Mouse (Mus musculus) forebrain, embryonic 14.5 days (tissue): ENCODE results near the gene Card19. TPM values are rescaled to one million over a fixed set of nuclear protein-coding genes. Genes with fewer than 3 reads are reported as not detected.

Experiments
- ATAC-seq: fragments of 200-750 bp; cut with Nextera tagmentation; 2 replicates; pipeline ENCODE4 v1.8.0; 2017; ENCODE audit warnings: mild to moderate bottlenecking, moderate library complexity
- DNase-seq: peaks from one replicate; pipeline ENCODE4 v3.0.0-alpha.2; 2015; ENCODE audit warnings: low spot score
- H3K27ac ChIP-seq: fragments of 300-500 bp; sonication (generic); 2 replicates; pipeline ENCODE4 v1.5.1; 2014; ENCODE audit warnings: low read depth, mild to moderate bottlenecking, control low read depth, low read length, moderate library complexity
- H3K27me3 ChIP-seq: fragments of 300-500 bp; sonication (generic); replicated peaks from 2 replicates; pipeline ENCODE4 v1.6.1; 2014; ENCODE audit warnings: low read length, control low read depth, mixed read lengths; ENCODE audit not compliant: control insufficient read depth, insufficient read depth
- H3K36me3 ChIP-seq: fragments of 300-500 bp; sonication (generic); 2 replicates; pipeline ENCODE4 v1.6.1; 2014; ENCODE audit warnings: low read length, control low read depth; ENCODE audit not compliant: control insufficient read depth, insufficient read depth
- H3K4me1 ChIP-seq: fragments of 300-500 bp; sonication (generic); 2 replicates; pipeline ENCODE4 v1.6.1; 2014; ENCODE audit warnings: antibody characterized with exemption, low read length, control low read depth; ENCODE audit not compliant: control insufficient read depth, insufficient read depth
- H3K4me2 ChIP-seq: fragments of 300-500 bp; sonication (generic); 2 replicates; pipeline ENCODE4 v1.6.1; 2014; ENCODE audit warnings: mild to moderate bottlenecking, control low read depth, low read length
- H3K4me3 ChIP-seq: fragments of 300-500 bp; sonication (generic); 2 replicates; pipeline ENCODE4 v1.5.1; 2014; ENCODE audit warnings: low read depth, low read length, control low read depth
- H3K9ac ChIP-seq: fragments of 300-500 bp; sonication (generic); 2 replicates; pipeline ENCODE4 v1.6.1; 2014; ENCODE audit warnings: mild to moderate bottlenecking, low read length, control low read depth, moderate library complexity
- H3K9me3 ChIP-seq: fragments of 300-500 bp; sonication (generic); replicated peaks from 2 replicates; pipeline ENCODE4 v1.6.1; 2016; ENCODE audit warnings: low read length, control low read depth, mixed read lengths; ENCODE audit not compliant: control insufficient read depth
- WGBS: fragments of 180-500 bp; shearing (Covaris S2); extraction: QIAGEN DNeasy Blood & Tissue Kit; methylation state at CpG from one replicate; pipeline ENCODE4 v1.1.7; 2014; 5-methylcytosine and 5-hydroxymethylcytosine counted together
- polyA plus RNA-seq: library from polyadenylated mRNA; unstranded; fragments of >200 nt; fragmentation: Nextera tagmentation; extraction: Ambion mirVana; gene quantifications from 2 replicates; pipeline ENCODE4 v1.2.1, GENCODE M21; 2014

The Card19 gene
- polyA plus RNA-seq, 1 experiment from 2014 or later = 23.8 TPM

DNA sequence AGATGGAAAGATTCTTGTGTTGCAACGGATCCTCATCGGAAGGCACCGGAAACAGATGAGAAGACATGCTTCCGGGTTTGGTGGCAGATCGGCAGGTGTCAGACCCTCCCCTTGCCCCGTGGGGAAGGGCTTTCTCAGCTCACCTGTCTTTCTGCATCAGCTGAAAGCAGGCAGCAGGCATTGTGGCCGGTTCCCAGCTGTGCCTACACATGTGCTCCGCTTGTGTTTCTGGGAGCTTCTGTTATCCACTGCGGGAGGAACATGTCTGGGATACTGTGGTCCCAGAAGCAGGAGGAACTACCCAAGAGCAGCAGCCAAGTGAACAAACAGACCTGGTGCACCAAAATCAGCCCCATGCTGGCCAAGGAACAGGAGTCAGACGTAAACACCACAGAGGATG lies 40.3 kb downstream of the Card19 start:
- H3K9ac ChIP-seq = no peak overlapping the region
- H3K4me3 ChIP-seq = no peak overlapping the region
- no peaks in the 10 kb centered on the region for H3K36me3 ChIP-seq
- no peaks in the 10 kb centered on the region for H3K9me3 ChIP-seq
- no peak overlapping the region for H3K4me2 ChIP-seq
- ATAC-seq = no peak
- no peak for DNase-seq
- peaks cover 9% of the 10 kb centered on the region; the same call in 1 of the 2 replicates for H3K4me1 ChIP-seq
- no peak overlapping the region for H3K27ac ChIP-seq
- H3K27me3 ChIP-seq = no peaks in the 10 kb centered on the region
- WGBS = 84% methylated on average over 10 of the region's 10 CpGs

GRCm38 (mm10) chr13:49172971-49173596 lies 42.8 kb downstream of the Card19 start:
- ATAC-seq = peak; percentile 65
- Histone ChIP-seq H3K36me3 (no peaks in the 10 kb centered on the region), H3K9ac (0 out of 2 replicates have a peak overlapping the region, but pooled peaks have one; percentile 21), H3K27me3 (no peaks in the 10 kb centered on the region), H3K4me1 (peaks cover 3% of the 10 kb centered on the region; the same call in 1 of the 2 replicates), H3K9me3 (no peaks in the 10 kb centered on the region), H3K4me2 (no peak overlapping the region), H3K27ac (no peak overlapping the region), H3K4me3 (no peak overlapping the region)
- 4% methylated on average over 12 of the region's 12 CpGs for WGBS
- DNase-seq = peak; percentile 87

DNA sequence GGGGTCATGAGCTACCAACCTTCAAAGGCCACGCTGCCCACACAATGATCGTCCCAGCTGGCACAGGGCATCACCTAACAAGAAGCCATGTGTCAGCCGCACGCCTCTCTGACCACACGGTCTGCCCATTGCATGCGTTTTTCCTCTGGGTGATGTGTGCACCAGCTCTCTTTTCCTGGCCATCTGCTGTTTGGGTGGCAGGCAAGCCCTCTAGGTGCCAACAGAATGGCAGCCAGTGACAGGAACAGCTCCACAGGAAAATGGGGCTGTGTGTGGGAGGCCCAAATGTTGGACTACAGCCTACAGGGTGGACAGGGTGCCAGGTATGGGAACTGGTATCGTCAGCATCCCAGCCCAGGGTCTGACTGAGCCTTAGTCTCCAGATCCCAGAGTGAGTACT lies 43.5 kb downstream of the Card19 start:
- ATAC-seq = peak; percentile 81
- H3K9ac ChIP-seq = no peak overlapping the region
- H3K27me3 ChIP-seq = no peaks in the 10 kb centered on the region
- no peak overlapping the region for H3K4me3 ChIP-seq
- no peaks in the 10 kb centered on the region for H3K9me3 ChIP-seq
- WGBS = 69% methylated on average over 7 of the region's 7 CpGs
- H3K4me2 ChIP-seq = no peak overlapping the region
- no peaks in the 10 kb centered on the region for H3K36me3 ChIP-seq
- DNase-seq = peak; percentile 78
- H3K4me1 ChIP-seq = peaks cover 3% of the 10 kb centered on the region; the same call in 1 of the 2 replicates
- H3K27ac ChIP-seq = 0 out of 2 replicates have a peak overlapping the region, but pooled peaks have one; percentile 29

DNA sequence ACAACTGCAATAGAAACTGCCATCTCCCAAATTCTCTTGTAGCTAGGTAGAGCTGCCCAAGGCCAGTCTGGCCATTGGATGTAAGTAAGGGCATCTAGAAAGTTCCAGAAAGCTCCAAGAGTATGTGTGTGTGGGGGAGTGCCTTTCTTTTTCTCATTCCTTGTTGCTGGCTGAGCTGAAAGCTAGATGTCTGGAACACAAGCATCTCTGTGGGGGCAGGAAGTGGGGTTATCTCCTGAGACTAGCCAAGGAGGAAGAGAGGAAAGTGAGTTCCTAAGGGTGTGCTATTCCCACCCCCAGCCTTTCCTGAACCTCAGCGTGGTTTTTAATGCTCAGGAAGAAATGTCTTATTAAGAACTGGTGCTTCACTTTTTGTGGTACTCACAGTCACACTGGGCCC lies 44.1 kb downstream of the Card19 start:
- H3K27ac ChIP-seq = 0 out of 2 replicates have a peak overlapping the region, but pooled peaks have one; percentile 29
- no peak for DNase-seq

GRCm38 (mm10) chr13:49170623-49171022 lies 45.2 kb downstream of the Card19 start:
- Histone ChIP-seq H3K36me3 (no peaks in the 10 kb centered on the region), H3K4me2 (no peak overlapping the region), H3K9me3 (no peaks in the 10 kb centered on the region), H3K27me3 (no peaks in the 10 kb centered on the region), H3K9ac (no peak overlapping the region), H3K27ac (no peak overlapping the region), H3K4me1 (peaks cover 3% of the 10 kb centered on the region; the same call in 1 of the 2 replicates), H3K4me3 (no peak overlapping the region)
- 94% methylated on average over 11 of the region's 11 CpGs for WGBS
- no peak for DNase-seq
- ATAC-seq = no peak

More for the DNA sequence above, 44.1 kb downstream of the Card19 start:
- Histone ChIP-seq H3K4me1 (peaks cover 3% of the 10 kb centered on the region; the same call in 1 of the 2 replicates), H3K4me3 (no peak overlapping the region), H3K4me2 (no peak overlapping the region), H3K36me3 (no peaks in the 10 kb centered on the region), H3K27me3 (no peaks in the 10 kb centered on the region), H3K9me3 (no peaks in the 10 kb centered on the region), H3K9ac (no peak overlapping the region)
- 74% methylated on average over 1 of the region's 1 CpGs for WGBS
- no peak for ATAC-seq

GRCm38 (mm10) chr13:49169448-49170207 lies 46.2 kb downstream of the Card19 start:
- Histone ChIP-seq H3K27ac (no peak overlapping the region), H3K4me3 (no peak overlapping the region), H3K9me3 (no peaks in the 10 kb centered on the region), H3K9ac (no peak overlapping the region), H3K4me2 (no peak overlapping the region), H3K27me3 (no peaks in the 10 kb centered on the region), H3K4me1 (peaks cover 3% of the 10 kb centered on the region; the same call in 1 of the 2 replicates), H3K36me3 (no peaks in the 10 kb centered on the region)
- 22% methylated on average over 17 of the region's 17 CpGs for WGBS
- ATAC-seq = peak; percentile 49
- DNase-seq = peak; percentile 85

DNA sequence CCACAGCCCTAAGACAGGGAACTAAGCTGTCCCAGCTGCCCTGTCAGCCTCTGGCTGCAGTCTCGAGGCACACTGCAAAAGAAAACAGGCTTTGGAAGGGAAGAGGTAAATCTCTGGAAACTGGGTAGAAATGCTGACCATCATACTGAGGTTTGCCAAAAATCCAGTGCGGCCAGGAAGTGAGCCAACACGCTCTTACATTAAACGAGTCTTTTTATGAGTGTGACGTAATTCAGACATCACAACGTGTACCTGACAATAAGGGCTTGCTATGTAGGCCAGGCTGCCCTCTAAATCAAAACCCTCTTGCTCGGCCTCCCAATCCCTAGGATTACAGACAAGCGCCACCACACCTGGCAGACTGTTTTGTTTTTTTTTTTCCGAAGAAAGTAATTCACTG lies 48.8 kb downstream of the Card19 start:
- no peaks in the 10 kb centered on the region for H3K9me3 ChIP-seq
- H3K4me1 ChIP-seq = no peaks in the 10 kb centered on the region
- H3K27ac ChIP-seq = no peak overlapping the region
- no peaks in the 10 kb centered on the region for H3K27me3 ChIP-seq
- no peak for ATAC-seq
- no peak overlapping the region for H3K4me2 ChIP-seq
- H3K36me3 ChIP-seq = no peaks in the 10 kb centered on the region
- H3K4me3 ChIP-seq = no peak overlapping the region
- DNase-seq = no peak
- 68% methylated on average over 9 of the region's 9 CpGs for WGBS
- no peak overlapping the region for H3K9ac ChIP-seq

DNA sequence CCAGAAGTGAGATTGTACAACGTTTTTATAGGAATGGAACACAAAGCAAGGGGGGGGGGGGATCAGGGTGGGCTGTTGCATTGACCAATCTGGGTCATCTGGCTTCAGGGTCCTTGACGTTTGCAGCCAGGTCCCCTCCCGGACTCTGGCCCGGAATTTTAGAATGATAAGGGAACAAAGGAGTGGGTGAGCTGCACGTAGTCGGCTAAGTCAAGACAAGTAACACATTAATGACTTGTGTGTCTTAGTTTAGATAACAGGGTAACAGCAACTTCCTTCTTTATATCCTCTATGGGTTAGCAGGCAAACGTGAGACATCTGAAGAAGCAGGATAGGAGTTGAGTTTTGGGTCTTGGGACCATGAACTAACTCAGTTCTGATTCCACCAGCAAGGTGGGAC lies 52.2 kb downstream of the Card19 start:
- DNase-seq = no peak
- H3K9ac ChIP-seq = no peak overlapping the region
- H3K9me3 ChIP-seq = no peaks in the 10 kb centered on the region
- H3K4me3 ChIP-seq = no peak overlapping the region
- H3K27me3 ChIP-seq = no peaks in the 10 kb centered on the region
- H3K27ac ChIP-seq = no peak overlapping the region
- no peak for ATAC-seq
- no peak overlapping the region for H3K4me2 ChIP-seq
- no peaks in the 10 kb centered on the region for H3K4me1 ChIP-seq
- H3K36me3 ChIP-seq = no peaks in the 10 kb centered on the region
- WGBS = 81% methylated on average over 7 of the region's 7 CpGs

DNA sequence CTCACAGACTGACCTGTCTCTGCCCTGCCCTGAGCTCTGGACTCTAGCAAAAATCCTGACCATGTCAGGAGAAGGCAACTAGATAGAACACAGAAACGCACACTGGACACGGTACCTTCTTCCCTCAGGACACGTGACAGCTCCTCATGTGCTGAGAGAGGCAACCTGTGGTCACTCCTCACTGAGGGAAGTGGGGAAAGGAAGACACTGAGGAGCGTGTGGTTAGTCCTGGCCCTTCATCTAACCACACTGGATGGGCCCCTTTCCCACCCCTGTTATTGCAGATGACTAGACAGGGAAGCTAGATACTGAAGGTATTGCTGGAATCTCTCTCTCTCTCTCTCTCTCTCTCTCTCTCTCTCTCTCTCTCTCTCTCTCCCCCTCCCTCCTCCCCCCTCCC lies 53.1 kb downstream of the Card19 start:
- Histone ChIP-seq H3K4me2 (no peak overlapping the region), H3K9ac (no peak overlapping the region), H3K9me3 (no peaks in the 10 kb centered on the region), H3K4me3 (no peak overlapping the region), H3K4me1 (no peaks in the 10 kb centered on the region), H3K36me3 (no peaks in the 10 kb centered on the region), H3K27me3 (no peaks in the 10 kb centered on the region), H3K27ac (no peak overlapping the region)
- no peak for DNase-seq
- ATAC-seq = no peak
- WGBS = 81% methylated on average over 4 of the region's 4 CpGs
